Mouse (Mus musculus) lung, embryonic 15.5 days (tissue): ENCODE measurements around the gene Pcyox1. TPM values are rescaled to one million over a fixed set of nuclear protein-coding genes. Genes with fewer than 3 reads are reported as not detected.

Source experiments
- ATAC-seq: fragments of 200-750 bp; cut with Nextera tagmentation; 2 replicates; pipeline ENCODE4 v1.8.0; 2017; ENCODE audit warnings: moderate number of reproducible peaks, borderline replicate concordance; ENCODE audit not compliant: low FRiP score, low TSS enrichment; ENCODE audit errors: extremely low read depth
- H3K27ac ChIP-seq: fragments of 300-500 bp; sonication (generic); 2 replicates; pipeline ENCODE4 v1.5.1; 2015; ENCODE audit warnings: moderate library complexity, mild to moderate bottlenecking, inconsistent platforms
- H3K27me3 ChIP-seq: fragments of 300-500 bp; sonication (generic); 2 replicates; pipeline ENCODE4 v1.6.1; 2015; ENCODE audit warnings: inconsistent platforms
- H3K36me3 ChIP-seq: fragments of 300-500 bp; sonication (generic); 2 replicates; pipeline ENCODE4 v1.6.1; 2015; ENCODE audit warnings: inconsistent platforms
- H3K4me1 ChIP-seq: fragments of 300-500 bp; sonication (generic); 2 replicates; pipeline ENCODE4 v1.6.1; 2015; ENCODE audit warnings: inconsistent platforms
- H3K4me2 ChIP-seq: fragments of 300-500 bp; sonication (generic); 2 replicates; pipeline ENCODE4 v1.6.1; 2015; ENCODE audit warnings: inconsistent platforms, mild to moderate bottlenecking, moderate library complexity
- H3K4me3 ChIP-seq: fragments of 300-500 bp; sonication (generic); 2 replicates; pipeline ENCODE4 v1.5.1; 2015; ENCODE audit warnings: mild to moderate bottlenecking, inconsistent platforms
- H3K9ac ChIP-seq: fragments of 300-500 bp; sonication (generic); 2 replicates; pipeline ENCODE4 v1.6.1; 2015; ENCODE audit warnings: inconsistent platforms
- H3K9me3 ChIP-seq: fragments of 300-500 bp; sonication (generic); 2 replicates; pipeline ENCODE4 v1.6.1; 2016; ENCODE audit warnings: inconsistent platforms
- WGBS: fragments of 180-500 bp; shearing (Covaris S2); methylation state at CpG from one replicate; pipeline ENCODE4 v1.1.7; 2015; 5-methylcytosine and 5-hydroxymethylcytosine counted together
- polyA plus RNA-seq: library from polyadenylated mRNA; unstranded; fragments of >200 nt; fragmentation: Nextera tagmentation; extraction: Ambion mirVana; gene quantifications from 2 replicates; pipeline ENCODE4 v1.2.1, GENCODE M21; 2015

Gene Pcyox1
- 80.9 and 82.2 TPM in 2 replicates for polyA plus RNA-seq

- peaks cover 10% of the 10 kb centered on the region for H3K36me3 ChIP-seq
- H3K4me1 ChIP-seq, result peaks cover 27% of the 10 kb centered on the region
- peak within 1 kb of the TSS; percentile 85 for H3K9ac ChIP-seq
- peak; percentile 96 for ATAC-seq
- H3K27me3 ChIP-seq, result no peaks in the 10 kb centered on the region
- WGBS, result 0% methylated on average over 51 of the region's 51 CpGs
- H3K9me3 ChIP-seq, result no peaks in the 10 kb centered on the region
- H3K4me2 ChIP-seq, result peak within 1 kb of the TSS; percentile 79
- peak within 1 kb of the TSS; percentile 91 for H3K27ac ChIP-seq
- H3K4me3 ChIP-seq, result peak within 1 kb of the TSS; percentile 84
Observed at GRCm38 (mm10) chr6:86396581-86397256, at the start of gene Pcyox1. Gene Pcyox1 (minus strand): TSS chr6:86397154.

DNA sequence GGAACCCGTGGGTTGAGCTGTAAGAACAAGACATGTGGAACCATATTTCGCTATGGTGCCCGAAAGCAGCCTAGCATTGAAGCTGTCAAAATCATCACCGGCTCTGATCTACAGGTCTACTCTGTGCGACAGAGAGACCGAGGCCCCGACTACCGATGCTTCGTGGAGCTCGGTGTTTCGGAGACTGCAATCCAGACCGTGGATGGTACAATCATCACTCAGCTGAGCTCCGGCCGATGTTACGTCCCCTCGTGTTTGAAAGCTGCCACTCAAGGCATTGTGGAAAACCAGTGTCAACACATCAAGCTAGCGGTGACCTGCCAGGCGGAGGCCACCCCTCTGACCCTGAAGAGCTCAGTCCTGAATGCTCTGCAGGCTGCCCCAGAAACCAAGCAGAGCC, 48.6 kb upstream of the Pcyox1 start:
- H3K4me1 ChIP-seq, result no peaks in the 10 kb centered on the region
- no peaks in the 10 kb centered on the region for H3K9me3 ChIP-seq
- H3K9ac ChIP-seq, result no peak overlapping the region
- no peak overlapping the region for H3K4me2 ChIP-seq
- ATAC-seq, result no peak
- H3K27ac ChIP-seq, result no peak overlapping the region
- H3K36me3 ChIP-seq, result peaks cover 42% of the 10 kb centered on the region
- 92% methylated on average over 18 of the region's 18 CpGs for WGBS
- H3K4me3 ChIP-seq, result no peak overlapping the region
- no peaks in the 10 kb centered on the region for H3K27me3 ChIP-seq

DNA sequence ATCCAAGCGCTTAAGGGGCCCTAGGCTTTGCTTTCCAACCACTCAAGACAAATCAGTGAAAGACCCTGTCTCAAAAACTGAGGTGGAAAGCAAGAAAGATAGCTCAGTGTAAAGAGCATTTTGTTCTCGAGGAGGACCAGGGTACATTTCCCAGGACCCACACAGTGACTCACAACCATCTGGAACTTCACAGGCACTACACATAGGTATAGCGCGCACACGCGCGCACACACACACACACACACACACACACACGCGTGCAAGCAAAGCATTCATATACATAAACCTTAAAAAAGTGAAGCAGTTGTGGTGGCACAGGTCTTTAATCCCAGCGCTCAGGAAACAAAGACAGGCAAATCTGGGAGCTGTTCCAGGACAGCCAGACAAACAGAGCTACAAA, 44.6 kb upstream of the Pcyox1 start:
- no peak overlapping the region for H3K9ac ChIP-seq
- H3K4me2 ChIP-seq, result no peak overlapping the region
- 95% methylated on average over 10 of the region's 10 CpGs for WGBS
- ATAC-seq, result no peak
- H3K4me3 ChIP-seq, result no peak overlapping the region
- H3K4me1 ChIP-seq, result peaks cover 8% of the 10 kb centered on the region
- H3K36me3 ChIP-seq, result peaks cover 24% of the 10 kb centered on the region
- no peak overlapping the region for H3K27ac ChIP-seq
- no peaks in the 10 kb centered on the region for H3K9me3 ChIP-seq
- H3K27me3 ChIP-seq, result no peaks in the 10 kb centered on the region

DNA sequence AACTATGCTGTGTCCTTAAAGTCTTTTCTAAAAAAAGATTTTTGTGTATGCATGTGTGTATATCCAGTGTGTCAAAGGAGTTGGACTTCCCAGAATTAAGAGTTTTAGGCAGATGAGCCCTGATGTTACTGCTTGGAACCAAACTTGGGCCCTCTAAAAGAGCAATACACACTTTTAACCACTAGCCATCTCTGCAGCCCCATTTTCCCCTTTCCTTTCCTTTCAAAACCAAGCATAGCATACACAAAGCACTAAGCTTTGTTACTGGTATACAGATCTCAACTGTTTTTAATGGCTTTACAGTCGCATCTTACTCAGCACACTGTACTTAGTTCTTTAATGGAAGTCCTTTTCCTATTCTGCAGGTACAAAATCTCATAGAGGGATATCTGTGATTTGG, 42.6 kb upstream of the Pcyox1 start:
- WGBS, result 88% methylated on average over 1 of the region's 1 CpGs
- Histone ChIP-seq H3K9me3 (no peaks in the 10 kb centered on the region), H3K27me3 (no peaks in the 10 kb centered on the region), H3K4me3 (peak overlapping the region; percentile 84), H3K4me2 (peak overlapping the region; percentile 76), H3K4me1 (peaks cover 8% of the 10 kb centered on the region), H3K36me3 (peaks cover 32% of the 10 kb centered on the region), H3K9ac (0 out of 2 replicates have a peak overlapping the region, but pooled peaks have one; percentile 81), H3K27ac (no peak overlapping the region)
- ATAC-seq, result no peak

GRCm38 (mm10) chr6:86439119-86439496, 42.2 kb upstream of the Pcyox1 start:
- WGBS, result 3% methylated on average over 13 of the region's 13 CpGs

DNA sequence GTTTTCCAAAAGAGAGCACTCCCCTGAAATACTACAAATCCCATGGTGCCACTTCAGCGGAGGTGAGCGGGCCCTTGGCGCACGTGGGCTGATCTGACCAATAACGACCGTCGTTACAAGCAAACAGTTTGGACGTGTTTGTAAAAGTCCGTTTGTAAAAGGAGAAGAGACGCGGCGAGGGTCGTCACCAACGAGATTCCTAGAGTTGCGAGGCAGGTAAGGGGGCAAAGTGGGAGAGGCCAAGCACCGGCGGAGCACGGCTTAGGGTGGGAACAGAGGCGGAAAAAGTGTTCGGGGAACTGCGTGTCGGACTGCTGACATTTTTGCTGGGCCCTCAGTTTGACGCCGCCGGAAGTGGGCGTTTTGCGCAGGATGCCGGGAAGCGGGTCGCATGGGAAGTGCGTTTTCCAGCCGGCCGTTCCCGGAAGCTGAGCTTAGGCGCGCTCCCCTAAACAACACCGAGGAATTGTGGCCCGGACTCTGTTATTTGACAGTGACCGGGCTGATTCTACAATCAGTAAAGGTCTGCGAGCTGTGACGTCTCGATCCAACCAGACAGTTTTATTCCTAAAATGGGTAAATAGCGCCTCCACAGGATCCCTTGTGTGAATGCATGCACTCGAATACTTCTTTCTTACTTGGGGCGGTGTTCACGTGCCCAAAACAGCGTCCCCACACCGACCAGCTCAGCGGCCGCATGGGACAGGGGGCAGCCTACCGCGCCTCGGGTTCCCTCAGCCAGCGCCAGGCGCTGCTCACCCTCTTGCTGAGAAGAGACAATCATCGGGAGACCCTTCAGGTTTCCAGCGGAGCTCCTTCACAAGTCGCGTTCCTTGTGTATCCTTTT, 41.5 kb upstream of the Pcyox1 start, which contains the start of gene C87436:
Gene C87436, plus strand, starts transcription at position 103 of the 847 bp plus-strand sequence.
- H3K4me2 ChIP-seq, result peak within 1 kb of the TSS; percentile 76
- ATAC-seq, result peak; percentile 93
- peaks cover 31% of the 10 kb centered on the region for H3K36me3 ChIP-seq
- peak within 1 kb of the TSS; percentile 94 for H3K27ac ChIP-seq
- WGBS, result under 1% methylated on average over 59 of the region's 59 CpGs
- H3K4me3 ChIP-seq, result peak within 1 kb of the TSS; percentile 84
- peak within 1 kb of the TSS; percentile 81 for H3K9ac ChIP-seq
- no peaks in the 10 kb centered on the region for H3K9me3 ChIP-seq
- H3K4me1 ChIP-seq, result peaks cover 8% of the 10 kb centered on the region
- no peaks in the 10 kb centered on the region for H3K27me3 ChIP-seq

More at GRCm38 (mm10) chr6:86439119-86439496, 42.2 kb upstream of the Pcyox1 start:
- Histone ChIP-seq H3K27ac (peak overlapping the region; percentile 94), H3K4me2 (peak overlapping the region; percentile 76), H3K9ac (peak overlapping the region; percentile 81), H3K36me3 (peaks cover 32% of the 10 kb centered on the region), H3K4me1 (peaks cover 8% of the 10 kb centered on the region), H3K4me3 (peak overlapping the region; percentile 84), H3K9me3 (no peaks in the 10 kb centered on the region), H3K27me3 (no peaks in the 10 kb centered on the region)
- peak; percentile 1; the same call in 1 of the 2 replicates for ATAC-seq

DNA sequence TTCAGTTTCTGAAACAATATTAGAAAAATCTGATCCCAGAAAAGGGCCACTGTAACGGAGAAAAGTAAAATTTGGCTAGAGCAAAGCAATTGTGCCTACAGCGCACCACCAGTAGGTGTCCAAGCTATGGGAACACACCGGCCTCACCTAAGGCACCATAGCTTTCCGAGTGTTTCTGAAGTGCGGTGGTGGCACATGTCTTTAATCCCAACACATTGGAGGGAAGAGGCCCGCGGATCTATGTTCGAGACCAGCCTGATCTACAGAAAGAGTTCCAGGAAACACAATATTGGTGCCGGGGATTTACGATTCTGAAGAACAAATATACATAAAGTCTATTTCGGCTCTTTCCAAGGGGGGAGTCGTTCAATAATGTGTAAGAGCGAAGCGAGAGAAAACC, 40.8 kb upstream of the Pcyox1 start:
- Histone ChIP-seq H3K9ac (peak overlapping the region; percentile 81), H3K4me3 (peak overlapping the region; percentile 84), H3K4me2 (peak overlapping the region; percentile 76), H3K27me3 (no peaks in the 10 kb centered on the region), H3K4me1 (peaks cover 8% of the 10 kb centered on the region), H3K9me3 (no peaks in the 10 kb centered on the region), H3K36me3 (peaks cover 38% of the 10 kb centered on the region), H3K27ac (peak overlapping the region; percentile 94)
- under 1% methylated on average over 14 of the region's 14 CpGs for WGBS
- peak; percentile 32; the same call in 1 of the 2 replicates for ATAC-seq

DNA sequence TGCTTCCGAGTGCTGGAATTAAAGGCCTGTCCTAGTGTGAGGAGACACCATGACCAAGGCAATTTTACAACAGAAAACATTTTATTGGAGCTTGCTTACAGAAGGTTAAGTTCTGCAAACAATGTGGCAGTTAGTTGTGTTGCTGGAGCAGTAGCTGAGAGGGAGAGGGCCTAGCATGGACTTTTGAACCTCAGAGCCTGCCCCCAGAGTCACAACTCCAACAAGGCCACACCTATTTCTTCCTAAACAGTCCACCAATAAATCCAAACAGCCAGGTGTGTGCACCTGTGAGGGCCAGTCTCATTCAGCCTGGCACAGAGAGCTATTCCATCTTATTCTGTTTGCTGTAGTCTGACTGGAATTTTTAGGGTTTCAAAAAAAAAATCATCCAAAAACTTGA, 36.7 kb upstream of the Pcyox1 start:
- ATAC-seq, result no peak
- H3K4me1 ChIP-seq, result no peaks in the 10 kb centered on the region
- H3K27ac ChIP-seq, result no peak overlapping the region
- H3K27me3 ChIP-seq, result no peaks in the 10 kb centered on the region
- 90% methylated on average over 1 of the region's 1 CpGs for WGBS
- H3K36me3 ChIP-seq, result peaks cover 65% of the 10 kb centered on the region
- no peak overlapping the region for H3K4me2 ChIP-seq
- no peaks in the 10 kb centered on the region for H3K9me3 ChIP-seq
- H3K4me3 ChIP-seq, result no peak overlapping the region
- H3K9ac ChIP-seq, result no peak overlapping the region

GRCm38 (mm10) chr6:86431531-86431930, 34.6 kb upstream of the Pcyox1 start:
- ATAC-seq, result no peak

DNA sequence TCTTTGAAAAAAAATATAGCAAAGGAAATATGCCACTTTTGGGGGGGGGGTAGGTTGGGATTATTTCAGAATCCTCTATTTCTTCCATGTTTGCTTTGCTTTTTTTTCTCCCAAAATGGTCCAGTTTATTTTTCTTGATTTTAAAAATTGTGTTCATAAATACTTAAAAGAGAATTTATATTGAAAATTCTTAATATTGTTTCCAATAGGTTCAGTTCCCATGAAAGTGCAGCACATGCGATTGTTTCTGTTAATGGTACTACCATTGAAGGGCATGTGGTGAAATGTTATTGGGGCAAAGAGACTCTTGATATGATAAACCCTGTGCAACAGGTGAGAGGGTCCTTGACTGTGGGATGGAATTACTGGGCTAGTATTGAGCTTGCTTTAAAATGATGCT, 29.4 kb upstream of the Pcyox1 start, which contains the start of gene Gm44790:
Gene Gm44790, plus strand, starts transcription at position 301 of the 400 bp plus-strand sequence.
- Histone ChIP-seq H3K36me3 (peaks cover 74% of the 10 kb centered on the region), H3K4me2 (no peak within 1 kb of the TSS)
- WGBS, result 98% methylated on average over 1 of the region's 1 CpGs

More at GRCm38 (mm10) chr6:86431531-86431930, 34.6 kb upstream of the Pcyox1 start:
- no peak overlapping the region for H3K27ac ChIP-seq
- no peaks in the 10 kb centered on the region for H3K27me3 ChIP-seq
- no peaks in the 10 kb centered on the region for H3K4me1 ChIP-seq
- no peak overlapping the region for H3K4me3 ChIP-seq
- no peak overlapping the region for H3K9ac ChIP-seq
- WGBS, result 97% methylated on average over 3 of the region's 3 CpGs
- H3K4me2 ChIP-seq, result no peak overlapping the region
- H3K9me3 ChIP-seq, result no peaks in the 10 kb centered on the region
- H3K36me3 ChIP-seq, result peaks cover 83% of the 10 kb centered on the region

DNA sequence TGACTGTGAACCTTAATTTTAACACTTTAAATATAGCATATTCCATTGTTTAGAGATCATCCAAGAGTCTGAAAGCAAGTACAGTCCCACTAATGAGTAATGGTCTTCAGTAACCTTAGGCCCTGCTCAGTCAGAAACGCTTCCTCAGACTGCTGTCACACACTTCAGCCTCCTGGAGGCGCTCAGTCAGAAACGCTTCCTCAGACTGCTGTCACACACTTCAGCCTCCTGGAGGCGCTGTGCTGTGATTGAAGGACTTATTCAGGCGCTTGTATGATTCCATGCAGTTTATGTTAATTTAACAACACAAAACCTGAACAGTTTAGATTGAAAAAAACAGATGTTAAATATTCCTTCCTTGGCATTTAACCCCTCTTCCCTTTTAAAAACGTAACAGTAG, 23.5 kb upstream of the Pcyox1 start:
- H3K4me3 ChIP-seq, result no peak overlapping the region
- peaks cover 79% of the 10 kb centered on the region for H3K36me3 ChIP-seq
- no peak overlapping the region for H3K9ac ChIP-seq
- 77% methylated on average over 6 of the region's 6 CpGs for WGBS
- no peak overlapping the region for H3K4me2 ChIP-seq
- no peaks in the 10 kb centered on the region for H3K4me1 ChIP-seq
- no peak for ATAC-seq
- H3K27me3 ChIP-seq, result no peaks in the 10 kb centered on the region
- H3K27ac ChIP-seq, result no peak overlapping the region
- H3K9me3 ChIP-seq, result no peaks in the 10 kb centered on the region

More for the DNA sequence above, 29.4 kb upstream of the Pcyox1 start, which contains the start of gene Gm44790:
- Histone ChIP-seq H3K9me3 (no peaks in the 10 kb centered on the region), H3K4me1 (no peaks in the 10 kb centered on the region), H3K27ac (no peak within 1 kb of the TSS), H3K4me3 (no peak within 1 kb of the TSS), H3K9ac (no peak within 1 kb of the TSS), H3K27me3 (no peaks in the 10 kb centered on the region)
- ATAC-seq, result no peak

DNA sequence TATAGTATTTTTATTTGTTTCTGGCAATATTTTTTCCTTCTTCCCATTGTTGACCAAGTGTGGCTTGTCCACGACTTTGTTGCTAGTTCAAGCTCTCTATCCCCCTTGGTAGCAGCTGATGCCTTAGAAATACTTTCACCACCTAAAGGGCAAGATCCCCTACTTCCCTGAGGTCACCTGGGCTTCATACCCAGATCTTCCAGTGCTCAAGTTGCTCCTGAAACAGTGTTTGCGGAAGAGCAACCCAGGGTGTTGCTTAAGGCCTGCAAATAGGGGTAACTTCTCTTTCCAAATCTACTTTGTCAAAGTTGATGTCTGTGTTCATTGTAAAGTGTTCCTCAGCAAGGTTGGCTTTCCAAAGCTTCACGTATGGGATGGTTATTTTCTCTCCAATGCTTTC, 22.3 kb upstream of the Pcyox1 start:
- Histone ChIP-seq H3K36me3 (peaks cover 77% of the 10 kb centered on the region), H3K9ac (no peak overlapping the region)
- WGBS, result 84% methylated on average over 3 of the region's 3 CpGs

More for the DNA sequence above, 22.3 kb upstream of the Pcyox1 start:
- no peak for ATAC-seq
- Histone ChIP-seq H3K4me2 (no peak overlapping the region), H3K27ac (no peak overlapping the region), H3K4me1 (no peaks in the 10 kb centered on the region), H3K27me3 (no peaks in the 10 kb centered on the region), H3K9me3 (no peaks in the 10 kb centered on the region), H3K4me3 (no peak overlapping the region)
